ENCODE assay signal across 12 mouse cellular contexts in genomic region chr4:95738725-95739124, GRCm38 (mm10).
DNase-seq lines count a peak whose midpoint lies in the region; TF ChIP-seq lines count a peak whose summit lies in the region.
"Had no signal": no experiment of that assay in that cellular context is flagged by ENCODE, and none has a peak within 500 bp of the region (broad histone marks: within the 10 kb centered on the region; RNA-seq: fewer than 3 reads in every experiment).

No protein-coding gene starts in this region.

- TF ChIP-seq POLR2A in liver, adult 2 months (IDR thresholded peaks at IDR 0.05; ENCODE audit: extremely low read depth, insufficient read depth, low read length), result no peak

- 10% methylated on average over 4 of the region's 4 CpGs for WGBS in liver, adult 2 months

- peak overlapping the region; percentile 7 for H3K27ac ChIP-seq in liver, adult 2 months (replicated peaks; ENCODE audit: insufficient read depth, low read depth, low read length)
- H3K27ac ChIP-seq: hindbrain, postnatal 0 days; liver, embryonic 14.5 days had no signal

- no peak for TF ChIP-seq CTCF in liver, adult 2 months (IDR thresholded peaks at IDR 0.05; ENCODE audit: low read depth, low read length)

- no peaks in the 10 kb centered on the region for H3K27me3 ChIP-seq in liver, adult 2 months (ENCODE audit: control insufficient read depth, insufficient read depth, low read length)

- no peak overlapping the region for H3K9ac ChIP-seq in liver, adult 2 months (ENCODE audit: low read depth, low read length)
- H3K9ac ChIP-seq: liver, embryonic 14.5 days had no signal

- DNase-seq in heart, adult 11 months, result peak; percentile 83
- DNase-seq in heart, postnatal 36 days, result no peak
- DNase-seq in liver, adult 2 months (ENCODE audit: extremely low read depth, low read depth, low spot score), result peak; percentile 82
- no peak for DNase-seq in liver
- peak; percentile 41 to 46 for DNase-seq in kidney, postnatal 36 days
- DNase-seq in yolk sac, embryonic 10.5 days (ENCODE audit: low spot score), result peak; percentile 22
- no peak for DNase-seq in layer of hippocampus, adult 18-20 months (ENCODE audit: low spot score in 2 of 2)
- no peak for DNase-seq in retina, embryonic 14.5 days (ENCODE audit: low spot score)
- DNase-seq: layer of hippocampus, postnatal 36 days had no signal

- H3K36me3 ChIP-seq in liver, adult 2 months (ENCODE audit: control insufficient read depth, insufficient read depth, low read length), result peaks cover 10% of the 10 kb centered on the region

- no peak overlapping the region for H3K4me3 ChIP-seq in liver, adult 2 months (ENCODE audit: insufficient read depth, low read depth, low read length)
- H3K4me3 ChIP-seq: erythroblast, embryonic 14.5 days had no signal

- H3K4me1 ChIP-seq in liver, adult 2 months (ENCODE audit: control insufficient read depth, insufficient read depth, low read length), result peaks cover 20% of the 10 kb centered on the region

- intact Hi-C loops in heart, postnatal 36 days (cut with DNase I), result no loop called here

- H3K79me2 ChIP-seq in liver, adult 2 months (ENCODE audit: control insufficient read depth, insufficient read depth, low read length), result no peaks in the 10 kb centered on the region

Comparison
In these comparisons a context has a peak if more than half of its experiments do, and no peak if none do; other contexts are left out.
1. DNase-seq: peak in heart, adult 11 months (single experiment), liver, adult 2 months (single experiment), kidney, postnatal 36 days (2 of 2) and yolk sac, embryonic 10.5 days (single experiment); none in heart, postnatal 36 days (0 of 2), liver (single experiment), layer of hippocampus, adult 18-20 months (0 of 2) and retina, embryonic 14.5 days (single experiment).